Mouse (Mus musculus) heart, adult 11 months (tissue): ENCODE results near the gene Cldn15.

Source experiments
- DNase-seq: peaks from one replicate; pipeline ENCODE4 v3.0.0; 2022

The Cldn15 gene

DNA sequence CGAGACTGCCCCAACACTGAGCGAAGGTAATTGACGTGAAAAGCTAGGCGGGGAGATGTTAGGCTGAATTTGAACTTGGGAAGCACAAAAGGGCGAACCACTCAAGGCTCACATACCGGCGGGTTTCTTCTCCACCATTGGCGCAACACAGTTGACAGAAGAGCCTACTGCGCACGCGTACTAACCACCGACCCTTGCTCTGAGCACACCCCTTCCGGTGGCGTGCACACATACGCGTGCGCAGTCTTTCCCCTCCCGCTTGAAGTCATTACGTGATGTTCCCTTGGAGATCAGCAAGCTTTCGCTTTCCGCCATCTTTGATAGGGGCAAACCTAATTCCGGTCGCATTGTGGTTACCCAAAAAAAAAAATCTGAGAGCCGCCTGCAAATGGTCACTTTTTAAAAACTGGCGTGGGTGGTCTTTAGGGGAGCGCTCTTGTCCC, 20.3 kb downstream of the Cldn15 start, which contains the start of gene Plod3:
Gene Plod3 (plus strand): TSS at position 325 of the 443 bp plus-strand sequence.
- peak; percentile 100 for DNase-seq

DNA sequence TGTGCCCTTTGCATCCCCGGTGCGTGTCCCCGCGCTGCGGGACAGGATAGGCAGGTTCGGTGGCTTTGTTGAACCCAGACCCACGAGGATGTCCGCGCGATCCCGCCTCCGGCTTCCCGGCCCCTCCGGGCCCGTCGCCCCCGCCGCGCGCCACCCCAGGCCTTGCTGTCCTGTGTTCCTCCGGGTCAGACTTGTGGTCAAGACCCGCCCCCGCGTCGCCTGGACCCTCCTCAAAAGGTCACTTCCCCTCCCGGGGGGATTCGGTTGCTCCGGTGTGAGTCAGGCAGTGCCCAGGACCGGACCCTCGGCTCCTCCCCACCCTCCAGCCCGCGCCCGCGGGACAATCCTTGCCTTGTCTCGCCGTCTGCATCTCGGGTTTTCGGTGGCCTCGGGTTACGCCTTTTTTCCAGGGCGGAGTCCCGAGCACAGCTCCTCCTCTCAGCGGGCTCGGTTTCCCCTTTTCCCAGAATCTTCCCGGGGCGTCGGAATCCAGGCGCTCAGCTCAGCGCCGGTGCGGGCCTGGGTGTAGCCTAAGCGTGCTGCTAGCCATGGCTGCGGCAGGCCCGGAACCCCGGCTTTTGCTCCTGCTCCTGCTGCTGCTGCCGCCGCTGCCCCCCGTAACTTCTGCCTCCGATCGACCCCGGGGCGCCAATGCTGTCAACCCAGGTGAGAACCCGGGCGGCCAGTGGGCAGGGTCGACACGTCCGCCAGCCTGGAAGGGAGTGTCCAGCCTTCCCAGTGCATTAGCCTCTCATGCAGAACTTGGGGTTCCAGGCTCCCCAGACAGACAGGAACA, 20.9 kb downstream of the Cldn15 start:
- peak; percentile 99 for DNase-seq

DNA sequence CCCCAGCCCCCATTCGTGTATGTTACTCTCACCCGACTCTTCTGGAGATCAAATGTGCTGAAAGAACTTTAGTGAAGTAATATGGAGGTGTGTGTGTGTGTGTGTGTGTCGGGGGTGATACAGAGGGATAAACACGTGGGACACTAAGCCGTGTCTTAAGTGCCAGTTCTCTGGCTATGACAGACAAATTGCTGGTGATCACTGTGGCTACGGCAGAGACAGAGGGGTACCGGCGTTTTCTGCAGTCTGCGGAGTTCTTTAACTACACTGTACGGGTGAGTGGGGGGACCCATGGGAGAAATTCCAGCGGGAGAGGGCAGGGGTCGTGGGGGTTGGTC, 21.5 kb downstream of the Cldn15 start, which contains the start of gene Znhit1:
Gene Znhit1 (minus strand): TSS at position 88 of the 338 bp plus-strand sequence.
- no peak for DNase-seq

DNA sequence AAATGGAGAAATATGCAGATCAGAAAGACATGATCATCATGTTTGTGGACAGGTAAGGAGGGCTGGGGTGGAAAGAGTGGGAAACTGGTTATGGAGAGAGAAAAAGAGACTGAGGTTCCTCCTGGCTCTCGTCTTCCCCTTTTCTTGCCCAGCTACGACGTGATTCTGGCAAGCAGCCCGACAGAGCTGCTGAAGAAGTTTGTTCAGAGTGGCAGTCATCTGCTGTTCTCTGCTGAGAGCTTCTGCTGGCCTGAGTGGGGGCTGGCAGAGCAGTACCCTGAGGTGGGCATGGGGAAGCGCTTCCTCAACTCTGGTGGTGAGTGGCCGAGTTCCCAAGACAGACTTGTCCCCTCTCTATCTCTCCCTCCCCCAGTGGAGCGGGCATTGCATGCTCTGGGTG, 22.0 kb downstream of the Cldn15 start:
- peak; percentile 95 for DNase-seq

DNA sequence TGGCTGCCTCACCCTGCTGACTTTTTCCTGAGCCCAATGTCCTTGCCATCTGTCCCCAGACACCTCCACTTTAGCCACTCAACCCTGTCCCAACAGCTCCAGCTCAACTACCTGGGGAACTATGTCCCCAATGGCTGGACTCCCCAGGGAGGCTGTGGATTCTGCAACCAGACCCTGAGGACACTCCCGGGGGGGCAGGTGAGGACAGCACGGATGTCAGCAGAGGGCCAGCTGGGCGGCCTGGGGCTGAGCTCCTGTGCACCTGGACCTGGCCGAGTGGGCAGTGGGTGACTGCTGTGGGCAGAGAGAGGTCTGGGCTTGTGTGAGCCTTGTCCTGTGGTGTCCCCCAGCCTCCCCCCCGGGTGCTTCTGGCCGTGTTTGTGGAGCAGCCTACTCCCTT, 23.4 kb downstream of the Cldn15 start:
- DNase-seq: peak; percentile 93

DNA sequence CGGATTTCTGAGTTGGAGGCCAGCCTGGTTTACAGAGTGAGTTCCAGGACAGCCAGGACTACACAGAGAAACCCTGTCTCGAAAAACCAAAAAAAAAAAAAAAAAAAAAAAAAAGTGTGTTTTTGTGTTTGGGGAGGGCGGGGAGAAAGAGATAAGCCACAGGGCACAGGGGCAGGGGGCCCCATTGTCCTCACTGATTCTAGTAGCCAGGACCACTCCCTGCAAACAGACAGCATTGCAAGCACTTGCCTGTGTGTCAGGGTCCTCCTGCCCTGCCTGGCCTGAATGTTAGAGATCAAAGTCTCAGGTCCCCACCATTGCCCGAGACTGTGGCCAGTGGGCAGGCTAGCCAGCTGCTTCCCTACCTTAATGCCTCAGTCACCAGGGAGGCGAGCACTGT, 33.0 kb downstream of the Cldn15 start:
- DNase-seq: no peak

DNA sequence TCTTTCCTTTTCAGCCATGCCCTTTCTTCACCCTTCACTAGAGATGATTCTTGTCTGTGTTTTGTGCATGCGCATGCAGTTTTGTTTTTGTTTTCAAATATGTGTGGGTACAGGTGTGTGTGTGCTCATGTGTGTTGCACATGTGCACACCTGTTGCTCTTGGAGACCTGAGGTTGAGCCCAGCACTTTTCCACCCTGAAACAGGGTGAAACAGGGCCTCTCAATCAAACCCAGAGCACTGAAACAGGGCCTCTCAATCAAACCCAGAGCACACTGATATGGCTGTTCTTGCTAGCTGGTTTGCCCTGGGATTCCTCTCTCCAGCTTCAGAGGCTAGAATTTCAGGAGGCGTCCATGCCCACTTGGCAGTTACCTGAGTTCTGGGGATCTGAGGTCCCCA, 34.2 kb downstream of the Cldn15 start:
- no peak for DNase-seq

DNA sequence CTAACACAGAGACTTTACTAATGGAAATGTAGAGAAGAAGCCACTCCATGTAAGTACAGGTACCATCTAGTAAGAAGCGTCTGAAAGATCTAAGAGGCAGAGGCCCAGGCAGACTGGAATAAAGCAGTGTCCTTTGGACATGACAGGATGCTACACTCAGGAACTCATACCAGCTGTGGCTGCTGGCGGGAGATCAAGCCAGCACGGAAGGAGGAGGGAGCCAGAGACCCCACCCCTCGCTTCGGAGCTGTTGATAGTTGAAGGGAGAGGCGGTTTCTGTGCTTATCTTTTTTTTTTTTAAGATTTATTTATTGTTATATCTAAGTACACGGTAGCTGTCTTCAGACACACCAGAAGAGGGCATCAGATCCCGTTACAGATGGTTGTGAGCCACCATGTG, 40.9 kb downstream of the Cldn15 start:
- DNase-seq: no peak

DNA sequence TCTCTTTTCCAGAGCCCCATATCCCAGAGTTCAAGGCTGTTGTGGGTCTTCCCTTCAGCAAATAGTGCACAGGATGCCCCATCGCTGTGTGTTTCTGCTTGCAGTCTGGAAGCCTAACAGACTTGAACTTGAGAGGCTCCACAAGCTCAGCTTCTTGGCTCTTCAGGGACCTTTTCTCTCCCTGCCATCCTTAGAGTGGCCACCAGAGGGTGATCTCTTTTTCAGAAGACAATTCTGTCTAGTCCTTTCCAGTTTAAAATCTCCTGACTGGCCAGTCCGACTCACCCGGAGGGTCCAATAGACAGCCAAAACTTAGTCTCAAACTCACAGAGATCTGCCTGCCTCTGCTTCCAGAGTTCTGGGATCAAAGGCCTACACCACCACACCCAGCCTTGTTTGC, 43.6 kb downstream of the Cldn15 start:
- DNase-seq: no peak

DNA sequence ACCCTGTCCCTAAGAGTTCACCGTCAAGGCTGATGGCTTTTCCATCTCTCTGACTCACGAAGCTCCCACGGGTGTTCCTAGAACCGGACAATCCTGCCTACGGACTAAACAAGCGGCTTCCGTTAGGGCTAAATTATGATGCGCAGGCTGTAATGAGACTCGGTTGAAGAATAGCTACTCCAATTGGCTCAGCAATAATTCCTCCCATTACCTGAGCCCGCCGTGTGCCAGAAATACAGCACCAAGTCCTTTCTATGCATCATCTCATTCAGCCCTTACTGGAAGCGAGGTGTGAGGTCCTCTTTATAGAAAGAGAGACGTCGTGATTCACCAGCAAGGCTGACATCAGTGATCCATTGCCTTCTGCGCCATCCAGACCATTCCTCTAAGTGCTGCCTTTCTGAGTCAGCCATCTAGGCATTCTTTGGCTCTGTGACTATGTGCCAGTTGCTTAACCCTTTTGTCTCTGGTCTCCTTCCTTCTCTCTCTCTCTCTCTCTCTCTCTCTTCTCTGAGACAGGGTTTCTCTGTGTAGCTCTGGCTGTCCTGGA, 46.1 kb downstream of the Cldn15 start:
- no peak for DNase-seq

DNA sequence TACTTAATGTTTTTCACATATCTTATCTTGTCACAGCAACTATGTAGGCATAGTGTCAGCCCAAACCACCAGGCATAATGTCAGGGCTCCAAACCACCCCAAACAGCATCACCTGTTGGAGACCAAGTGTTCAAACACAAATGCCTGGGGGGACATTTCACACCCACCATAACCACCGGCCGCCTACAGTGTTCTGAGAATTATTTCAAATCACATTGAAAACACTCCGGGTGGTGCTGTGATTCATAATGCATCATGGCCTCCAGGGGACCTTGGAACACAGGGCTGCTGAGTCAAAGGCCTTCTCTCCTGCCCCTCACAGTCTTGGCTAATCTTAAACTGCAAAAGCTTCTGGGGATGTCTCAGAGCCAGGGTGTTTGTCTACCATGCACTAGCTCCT, 49.5 kb downstream of the Cldn15 start:
- DNase-seq: no peak

DNA sequence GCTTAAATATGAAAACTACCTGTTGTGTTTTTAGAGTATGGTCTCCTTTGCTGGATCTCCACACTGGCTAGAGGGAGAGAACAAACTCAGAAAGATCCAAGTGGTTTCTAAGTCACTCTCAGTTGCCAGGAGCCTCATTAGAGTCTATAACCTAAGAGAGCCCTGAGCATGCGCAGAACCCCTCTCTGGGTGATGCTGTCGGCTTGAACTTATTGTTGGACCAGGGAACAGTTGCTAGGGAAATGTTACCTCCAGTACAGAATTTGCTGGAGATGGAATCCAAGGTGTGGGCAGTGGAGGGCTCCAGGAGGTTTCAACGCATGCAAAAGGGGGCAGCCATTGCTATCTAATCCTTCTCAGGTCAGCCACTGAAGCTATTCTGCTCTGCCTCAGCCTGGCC, 57.9 kb downstream of the Cldn15 start:
- no peak for DNase-seq

DNA sequence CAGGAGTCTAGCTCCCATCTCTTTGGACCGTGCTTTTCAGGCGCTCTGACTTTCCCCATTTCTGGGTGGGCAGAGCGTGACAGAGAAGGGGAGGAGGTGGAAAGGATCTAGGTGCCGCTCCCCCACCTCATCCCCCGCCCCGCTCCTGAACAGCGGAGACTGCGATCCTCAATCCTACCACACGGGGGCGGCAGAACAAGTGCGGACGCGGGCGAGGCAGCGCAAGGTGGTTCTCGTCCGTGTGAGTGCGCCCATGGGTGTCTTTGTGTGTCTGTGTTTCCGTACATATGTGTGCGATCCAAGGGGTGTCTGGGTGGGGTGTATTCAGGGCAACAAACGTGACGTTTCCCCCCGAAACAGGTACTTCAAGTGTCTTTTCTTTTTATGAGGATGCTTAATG, 58.7 kb downstream of the Cldn15 start:
- DNase-seq: peak; percentile 94
